Mouse (Mus musculus): Measurements from ENCODE around the gene Ybx2. TPM values are rescaled to one million over a fixed set of nuclear protein-coding genes. Genes with fewer than 3 reads are reported as not detected.
"Not testable (repeated sequence)": the region's sequence is repeated elsewhere in the genome, so short reads cannot be mapped to it uniquely, and the experiment has no call there.

Gene Ybx2
- polyA plus RNA-seq, 1 experiment from 2014 or later, result 5.1 TPM

GRCm38 (mm10) chr11:69948066-69948762 lies 12.6 kb downstream of the Ybx2 start, which contains the start of gene Slc2a4:
Gene Slc2a4 (minus strand): TSS chr11:69948188.
- ATAC-seq (ENCODE audit: low FRiP score), result peak; percentile 95
- Histone ChIP-seq H3K4me1 (ENCODE audit: control insufficient read depth, insufficient read depth, low read length) (peaks cover 9% of the 10 kb centered on the region), H3K9me3 (ENCODE audit: control insufficient read depth, low read length) (no peaks in the 10 kb centered on the region), H3K27me3 (ENCODE audit: control insufficient read depth, insufficient read depth, low read length) (no peaks in the 10 kb centered on the region), H3K4me3 (ENCODE audit: low read depth, low read length) (peak within 1 kb of the TSS; percentile 49), H3K4me2 (peak within 1 kb of the TSS; percentile 61), H3K9ac (ENCODE audit: low read length) (peak within 1 kb of the TSS; percentile 78), H3K36me3 (ENCODE audit: control insufficient read depth, insufficient read depth, low read length) (no peaks in the 10 kb centered on the region), H3K27ac (ENCODE audit: low read depth, low read length) (peak within 1 kb of the TSS; percentile 74)
- peak; percentile 99 for DNase-seq (ENCODE audit: low spot score, missing footprints)
- WGBS, result under 1% methylated on average over 34 of the region's 34 CpGs

- WGBS, result under 1% methylated on average over 14 of the region's 14 CpGs
- H3K27ac ChIP-seq (ENCODE audit: low read depth, low read length), result peak overlapping the region; percentile 74
- no peaks in the 10 kb centered on the region for H3K36me3 ChIP-seq (ENCODE audit: control insufficient read depth, insufficient read depth, low read length)
- ATAC-seq (ENCODE audit: low FRiP score), result peak; percentile 65
- peak; percentile 99 for DNase-seq (ENCODE audit: low spot score, missing footprints)
- H3K4me1 ChIP-seq (ENCODE audit: control insufficient read depth, insufficient read depth, low read length), result peaks cover 9% of the 10 kb centered on the region
- peak overlapping the region; percentile 78 for H3K9ac ChIP-seq (ENCODE audit: low read length)
- H3K4me2 ChIP-seq, result peak overlapping the region; percentile 61
- H3K27me3 ChIP-seq (ENCODE audit: control insufficient read depth, insufficient read depth, low read length), result no peaks in the 10 kb centered on the region
- peak overlapping the region; percentile 49 for H3K4me3 ChIP-seq (ENCODE audit: low read depth, low read length)
- H3K9me3 ChIP-seq (ENCODE audit: control insufficient read depth, low read length), result no peaks in the 10 kb centered on the region
Observed at GRCm38 (mm10) chr11:69948763-69949150, 13.2 kb downstream of the Ybx2 start.

- H3K4me2 ChIP-seq, result no peak overlapping the region
- no peak overlapping the region for H3K4me3 ChIP-seq (ENCODE audit: low read depth, low read length)
- H3K9ac ChIP-seq (ENCODE audit: low read length), result no peak overlapping the region
- peak; percentile 87 for DNase-seq (ENCODE audit: low spot score, missing footprints)
- no peaks in the 10 kb centered on the region for H3K27me3 ChIP-seq (ENCODE audit: control insufficient read depth, insufficient read depth, low read length)
- H3K27ac ChIP-seq (ENCODE audit: low read depth, low read length), result no peak overlapping the region
- no peaks in the 10 kb centered on the region for H3K9me3 ChIP-seq (ENCODE audit: control insufficient read depth, low read length)
- 47% methylated on average over 4 of the region's 4 CpGs for WGBS
- peaks cover 9% of the 10 kb centered on the region for H3K4me1 ChIP-seq (ENCODE audit: control insufficient read depth, insufficient read depth, low read length)
- H3K36me3 ChIP-seq (ENCODE audit: control insufficient read depth, insufficient read depth, low read length), result no peaks in the 10 kb centered on the region
- ATAC-seq (ENCODE audit: low FRiP score), result no peak
Observed at GRCm38 (mm10) chr11:69950807-69951459, 15.3 kb downstream of the Ybx2 start.

GRCm38 (mm10) chr11:69952274-69952673 lies 16.7 kb downstream of the Ybx2 start:
- Histone ChIP-seq H3K4me3 (ENCODE audit: low read depth, low read length) (no peak overlapping the region), H3K36me3 (ENCODE audit: control insufficient read depth, insufficient read depth, low read length) (no peaks in the 10 kb centered on the region), H3K9ac (ENCODE audit: low read length) (no peak overlapping the region), H3K27ac (ENCODE audit: low read depth, low read length) (no peak overlapping the region), H3K4me1 (ENCODE audit: control insufficient read depth, insufficient read depth, low read length) (peaks cover 9% of the 10 kb centered on the region), H3K9me3 (ENCODE audit: control insufficient read depth, low read length) (no peaks in the 10 kb centered on the region), H3K27me3 (ENCODE audit: control insufficient read depth, insufficient read depth, low read length) (no peaks in the 10 kb centered on the region), H3K4me2 (no peak overlapping the region)
- 52% methylated on average over 1 of the region's 1 CpGs for WGBS
- DNase-seq (ENCODE audit: low spot score, missing footprints) (no peak), ATAC-seq (ENCODE audit: low FRiP score) (no peak)

- no peak overlapping the region for H3K9ac ChIP-seq (ENCODE audit: low read length)
- WGBS, result 70% methylated on average over 11 of the region's 11 CpGs
- no peak for DNase-seq (ENCODE audit: low spot score, missing footprints)
- no peak overlapping the region for H3K4me2 ChIP-seq
- H3K9me3 ChIP-seq (ENCODE audit: control insufficient read depth, low read length), result no peaks in the 10 kb centered on the region
- H3K36me3 ChIP-seq (ENCODE audit: control insufficient read depth, insufficient read depth, low read length), result no peaks in the 10 kb centered on the region
- no peak overlapping the region for H3K27ac ChIP-seq (ENCODE audit: low read depth, low read length)
- no peak for ATAC-seq (ENCODE audit: low FRiP score)
- H3K4me1 ChIP-seq (ENCODE audit: control insufficient read depth, insufficient read depth, low read length), result peaks cover 4% of the 10 kb centered on the region; the same call in 1 of the 2 replicates
- no peak overlapping the region for H3K4me3 ChIP-seq (ENCODE audit: low read depth, low read length)
- H3K27me3 ChIP-seq (ENCODE audit: control insufficient read depth, insufficient read depth, low read length), result no peaks in the 10 kb centered on the region
Observed at GRCm38 (mm10) chr11:69953267-69953915, 17.8 kb downstream of the Ybx2 start.

- not testable (repeated sequence) for H3K36me3 ChIP-seq (ENCODE audit: control insufficient read depth, insufficient read depth, low read length); ATAC-seq (ENCODE audit: low FRiP score); H3K9ac ChIP-seq (ENCODE audit: low read length); H3K27me3 ChIP-seq (ENCODE audit: control insufficient read depth, insufficient read depth, low read length); H3K4me2 ChIP-seq; H3K27ac ChIP-seq (ENCODE audit: low read depth, low read length); DNase-seq (ENCODE audit: low spot score, missing footprints); H3K4me1 ChIP-seq (ENCODE audit: control insufficient read depth, insufficient read depth, low read length); H3K9me3 ChIP-seq (ENCODE audit: control insufficient read depth, low read length); H3K4me3 ChIP-seq (ENCODE audit: low read depth, low read length)
- WGBS, result 81% methylated on average over 4 of the region's 4 CpGs
Observed at GRCm38 (mm10) chr11:69955618-69956017, 20.0 kb downstream of the Ybx2 start.

GRCm38 (mm10) chr11:69956218-69956617 lies 20.6 kb downstream of the Ybx2 start:
- DNase-seq (ENCODE audit: low spot score, missing footprints) (no peak), ATAC-seq (ENCODE audit: low FRiP score) (no peak)
- Histone ChIP-seq H3K4me3 (ENCODE audit: low read depth, low read length) (no peak overlapping the region), H3K36me3 (ENCODE audit: control insufficient read depth, insufficient read depth, low read length) (no peaks in the 10 kb centered on the region), H3K4me1 (ENCODE audit: control insufficient read depth, insufficient read depth, low read length) (no peaks in the 10 kb centered on the region), H3K4me2 (no peak overlapping the region), H3K9me3 (ENCODE audit: control insufficient read depth, low read length) (no peaks in the 10 kb centered on the region), H3K9ac (ENCODE audit: low read length) (no peak overlapping the region), H3K27me3 (ENCODE audit: control insufficient read depth, insufficient read depth, low read length) (no peaks in the 10 kb centered on the region), H3K27ac (ENCODE audit: low read depth, low read length) (no peak overlapping the region)
- WGBS, result 73% methylated on average over 1 of the region's 1 CpGs

GRCm38 (mm10) chr11:69960616-69961015 lies 25.0 kb downstream of the Ybx2 start:
- Histone ChIP-seq H3K27me3 (ENCODE audit: control insufficient read depth, insufficient read depth, low read length) (peaks cover 27% of the 10 kb centered on the region), H3K4me3 (ENCODE audit: low read depth, low read length) (no peak overlapping the region), H3K9ac (ENCODE audit: low read length) (no peak overlapping the region), H3K27ac (ENCODE audit: low read depth, low read length) (no peak overlapping the region), H3K4me2 (no peak overlapping the region), H3K4me1 (ENCODE audit: control insufficient read depth, insufficient read depth, low read length) (0 out of 2 replicates have a peak, but pooled peaks cover 3% of the 10 kb centered on the region), H3K36me3 (ENCODE audit: control insufficient read depth, insufficient read depth, low read length) (no peaks in the 10 kb centered on the region), H3K9me3 (ENCODE audit: control insufficient read depth, low read length) (no peaks in the 10 kb centered on the region)
- DNase-seq (ENCODE audit: low spot score, missing footprints), result no peak
- no peak for ATAC-seq (ENCODE audit: low FRiP score)
- WGBS, result 25% methylated on average over 5 of the region's 5 CpGs

- Histone ChIP-seq H3K9ac (ENCODE audit: low read length) (no peak overlapping the region), H3K4me2 (no peak overlapping the region), H3K27ac (ENCODE audit: low read depth, low read length) (no peak overlapping the region), H3K9me3 (ENCODE audit: control insufficient read depth, low read length) (no peaks in the 10 kb centered on the region), H3K27me3 (ENCODE audit: control insufficient read depth, insufficient read depth, low read length) (peaks cover 39% of the 10 kb centered on the region), H3K4me1 (ENCODE audit: control insufficient read depth, insufficient read depth, low read length) (peaks cover 6% of the 10 kb centered on the region; the same call in 1 of the 2 replicates), H3K36me3 (ENCODE audit: control insufficient read depth, insufficient read depth, low read length) (no peaks in the 10 kb centered on the region), H3K4me3 (ENCODE audit: low read depth, low read length) (no peak overlapping the region)
- 59% methylated on average over 5 of the region's 5 CpGs for WGBS
- DNase-seq (ENCODE audit: low spot score, missing footprints) (no peak), ATAC-seq (ENCODE audit: low FRiP score) (no peak)
Observed at GRCm38 (mm10) chr11:69961841-69962240, 26.2 kb downstream of the Ybx2 start.

Measured in midbrain, embryonic 11.5 days (tissue).